Mouse (Mus musculus) ES-Bruce4 (cell line): ENCODE results near the gene Art3.

Experiments used
- CTCF ChIP-seq: IDR thresholded peaks from one replicate; pipeline ENCODE4 v1.8.1; 2011; ENCODE audit warnings: low read depth, low read length
- EP300 ChIP-seq: IDR thresholded peaks from 2 replicates; pipeline ENCODE4 v1.6.1; 2011; ENCODE audit warnings: low read depth, low read length; ENCODE audit not compliant: insufficient read depth
- POLR2A ChIP-seq: IDR thresholded peaks from one replicate; pipeline ENCODE4 v1.8.1; 2011; ENCODE audit warnings: low read length; ENCODE audit not compliant: insufficient read depth

GRCm38 (mm10) chr5:92313776-92314175 is 17.9 kb upstream of the Art3 start:
- TF ChIP-seq POLR2A (no peak), EP300 (no peak), CTCF (no peak)
